Mouse (Mus musculus) heart, adult 2 months (tissue): Measurements from ENCODE around the gene Gm10065. TPM values are rescaled to one million over a fixed set of nuclear protein-coding genes. Genes with fewer than 3 reads are reported as not detected.
"Not testable (repeated sequence)": the region's sequence is repeated elsewhere in the genome, so short reads cannot be mapped to it uniquely, and the experiment has no call there.

Experiments
- DNase-seq, 2 experiments: peaks; one replicate each; pipeline ENCODE4 v3.0.0; 2021
- H3K27ac ChIP-seq: fragments of 200-600 bp; 2 replicates; pipeline ENCODE4 v1.8.1; 2022
- H3K27me3 ChIP-seq: fragments of 200-500 bp; 2 replicates; pipeline ENCODE4 v1.6.1; 2012; ENCODE audit warnings: mild to moderate bottlenecking, low read length, inconsistent platforms, mixed read lengths; ENCODE audit not compliant: control insufficient read depth, insufficient read depth
- H3K36me3 ChIP-seq: fragments of 200-500 bp; 2 replicates; pipeline ENCODE4 v1.6.1; 2012; ENCODE audit warnings: low read length, inconsistent platforms; ENCODE audit not compliant: control insufficient read depth, insufficient read depth
- H3K4me1 ChIP-seq: fragments of 200-500 bp; 2 replicates; pipeline ENCODE4 v1.6.1; 2011; ENCODE audit warnings: low read length; ENCODE audit not compliant: control insufficient read depth, insufficient read depth
- H3K4me3 ChIP-seq: fragments of 200-600 bp; 2 replicates; pipeline ENCODE4 v1.8.1; 2022
- H3K79me2 ChIP-seq: fragments of 200-500 bp; replicated peaks from 2 replicates; pipeline ENCODE4 v1.6.1; 2012; ENCODE audit warnings: mild to moderate bottlenecking, inconsistent platforms, low read length, moderate library complexity, mixed read lengths; ENCODE audit not compliant: control insufficient read depth, insufficient read depth
- H3K9ac ChIP-seq: fragments of 200-500 bp; 2 replicates; pipeline ENCODE4 v1.6.1; 2012; ENCODE audit warnings: low read depth, mild to moderate bottlenecking, control low read depth, inconsistent platforms, low read length, mixed read lengths
- CTCF ChIP-seq: fragments of 200-600 bp; IDR thresholded peaks from 2 replicates; pipeline ENCODE4 v1.8.1; 2022; ENCODE audit warnings: antibody characterized with exemption, mild to moderate bottlenecking, moderate library complexity
- EP300 ChIP-seq: fragments of 200-500 bp; IDR thresholded peaks from 2 replicates; pipeline ENCODE4 v1.6.1; 2011; ENCODE audit warnings: low read depth, low read length, control low read depth; ENCODE audit not compliant: insufficient read depth
- POLR2A ChIP-seq: fragments of 200-500 bp; IDR thresholded peaks from 2 replicates; pipeline ENCODE4 v1.6.1; 2011; ENCODE audit warnings: mild to moderate bottlenecking, low read depth, low read length, control low read depth; ENCODE audit not compliant: insufficient read depth
- WGBS: fragments of 180-500 bp; shearing (Covaris S2); methylation state at CpG from one replicate; pipeline ENCODE4 v1.1.7; 2018; 5-methylcytosine and 5-hydroxymethylcytosine counted together
- intact Hi-C: fragments of 180-260 bp; cut with DNase I; formaldehyde crosslinking; loops from one replicate; pipeline ENCODE4 v1.15.1; 2025
- polyA plus RNA-seq: library from polyadenylated mRNA; depleted of rRNA; stranded (reverse); fragments of >200 nt; gene quantifications from 2 replicates; pipeline ENCODE4 v1.2.3, GENCODE M21; 2012
- total RNA-seq, 2 experiments: library from RNA; stranded (reverse); gene quantifications; 2 replicates each; pipeline ENCODE4 v1.2.3; 2021

Gene Gm10065
- total and polyA plus RNA-seq, 3 experiments: not detected

DNA sequence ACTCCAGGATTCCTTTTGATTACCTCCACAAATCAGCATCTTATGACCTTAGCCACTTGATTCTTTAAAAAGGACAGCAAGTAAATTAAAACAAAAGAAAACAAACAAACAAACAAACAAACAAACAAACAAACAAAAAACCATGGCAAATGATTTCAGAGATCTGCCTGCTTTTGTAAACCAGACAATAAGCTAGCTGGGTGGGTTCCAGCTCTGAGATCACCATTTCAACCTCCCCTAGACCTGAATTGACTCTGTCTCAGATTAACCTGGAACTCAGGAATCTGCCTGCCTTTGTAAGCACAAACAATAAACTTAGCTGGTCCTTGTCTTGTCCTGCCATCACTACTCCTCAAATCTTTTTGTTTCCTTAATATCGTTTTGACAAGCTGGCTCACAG lies 7.6 kb upstream of the Gm10065 start:
- no peak for DNase-seq
- Histone ChIP-seq H3K36me3 (no peaks in the 10 kb centered on the region; the same call in 1 of the 2 replicates), H3K27ac (no peak overlapping the region), H3K9ac (no peak overlapping the region), H3K79me2 (no peaks in the 10 kb centered on the region), H3K4me1 (no peaks in the 10 kb centered on the region), H3K4me3 (no peak overlapping the region), H3K27me3 (no peaks in the 10 kb centered on the region)
- intact Hi-C loops: no loop called here
- WGBS: 87% methylated on average over 1 of the region's 1 CpGs
- TF ChIP-seq CTCF: no peak
- no peak for TF ChIP-seq EP300
- TF ChIP-seq POLR2A: no peak

DNA sequence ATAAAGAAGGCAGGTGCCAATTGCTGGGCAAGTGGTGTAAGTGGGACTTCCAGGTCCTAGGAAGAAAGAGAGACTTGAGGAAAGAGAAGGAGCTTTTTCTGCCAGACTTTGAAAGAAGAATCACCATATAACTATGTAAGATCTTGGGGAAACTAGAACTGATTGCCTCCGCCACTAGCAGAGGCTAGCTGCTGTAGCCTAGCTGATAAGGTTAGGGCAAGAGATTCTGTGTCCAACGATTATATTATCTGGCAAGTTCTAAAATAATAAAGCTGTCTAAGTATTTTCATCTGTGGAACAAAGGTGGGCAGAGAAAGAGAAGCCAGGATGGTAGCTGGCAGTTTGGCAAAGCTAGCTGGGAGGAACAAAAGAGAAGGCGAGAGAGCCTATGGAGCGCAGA lies 6.8 kb downstream of the Gm10065 start:
- TF ChIP-seq POLR2A: no peak
- no peak for TF ChIP-seq CTCF
- TF ChIP-seq EP300: no peak
- Histone ChIP-seq H3K79me2 (no peaks in the 10 kb centered on the region), H3K36me3 (no peaks in the 10 kb centered on the region), H3K9ac (no peak overlapping the region), H3K27ac (no peak overlapping the region), H3K4me1 (no peaks in the 10 kb centered on the region; the same call in 1 of the 2 replicates), H3K4me3 (no peak overlapping the region), H3K27me3 (no peaks in the 10 kb centered on the region)
- no peak for DNase-seq
- intact Hi-C loops: no loop called here
- WGBS: 36% methylated on average over 4 of the region's 4 CpGs

DNA sequence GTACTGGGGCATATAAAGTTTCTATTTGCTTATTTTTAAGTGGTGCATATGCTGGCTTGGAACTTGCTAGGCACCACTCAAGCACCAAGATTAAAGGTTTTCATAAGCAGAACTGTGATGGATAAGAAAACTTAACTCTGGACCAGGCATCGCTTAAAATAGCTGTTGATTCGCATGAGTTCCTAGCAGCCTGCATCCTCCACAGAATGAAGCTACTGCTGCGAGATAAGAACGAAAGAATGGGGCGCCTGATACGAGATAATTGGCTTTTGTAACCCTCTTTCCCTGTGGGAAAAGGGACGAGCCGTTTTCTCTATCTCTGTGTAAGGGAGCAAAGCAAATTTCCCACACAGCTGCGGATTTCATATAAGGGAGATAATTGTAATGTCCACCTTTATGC lies 10.1 kb downstream of the Gm10065 start:
- 23% methylated on average over 9 of the region's 9 CpGs for WGBS
- Histone ChIP-seq H3K27me3 (no peaks in the 10 kb centered on the region), H3K79me2 (no peaks in the 10 kb centered on the region), H3K4me1 (no peaks in the 10 kb centered on the region; the same call in 1 of the 2 replicates), H3K9ac (no peak overlapping the region), H3K36me3 (no peaks in the 10 kb centered on the region), H3K27ac (no peak overlapping the region), H3K4me3 (no peak overlapping the region; the same call in 1 of the 2 replicates)
- intact Hi-C loops: loop anchor here (5.0 kb wide), 2 partner anchors 67 to 107 kb away; partner anchors contain the start of genes Zkscan3 and Zscan12
- DNase-seq: no peak
- TF ChIP-seq POLR2A (no peak), EP300 (no peak), CTCF (no peak)

DNA sequence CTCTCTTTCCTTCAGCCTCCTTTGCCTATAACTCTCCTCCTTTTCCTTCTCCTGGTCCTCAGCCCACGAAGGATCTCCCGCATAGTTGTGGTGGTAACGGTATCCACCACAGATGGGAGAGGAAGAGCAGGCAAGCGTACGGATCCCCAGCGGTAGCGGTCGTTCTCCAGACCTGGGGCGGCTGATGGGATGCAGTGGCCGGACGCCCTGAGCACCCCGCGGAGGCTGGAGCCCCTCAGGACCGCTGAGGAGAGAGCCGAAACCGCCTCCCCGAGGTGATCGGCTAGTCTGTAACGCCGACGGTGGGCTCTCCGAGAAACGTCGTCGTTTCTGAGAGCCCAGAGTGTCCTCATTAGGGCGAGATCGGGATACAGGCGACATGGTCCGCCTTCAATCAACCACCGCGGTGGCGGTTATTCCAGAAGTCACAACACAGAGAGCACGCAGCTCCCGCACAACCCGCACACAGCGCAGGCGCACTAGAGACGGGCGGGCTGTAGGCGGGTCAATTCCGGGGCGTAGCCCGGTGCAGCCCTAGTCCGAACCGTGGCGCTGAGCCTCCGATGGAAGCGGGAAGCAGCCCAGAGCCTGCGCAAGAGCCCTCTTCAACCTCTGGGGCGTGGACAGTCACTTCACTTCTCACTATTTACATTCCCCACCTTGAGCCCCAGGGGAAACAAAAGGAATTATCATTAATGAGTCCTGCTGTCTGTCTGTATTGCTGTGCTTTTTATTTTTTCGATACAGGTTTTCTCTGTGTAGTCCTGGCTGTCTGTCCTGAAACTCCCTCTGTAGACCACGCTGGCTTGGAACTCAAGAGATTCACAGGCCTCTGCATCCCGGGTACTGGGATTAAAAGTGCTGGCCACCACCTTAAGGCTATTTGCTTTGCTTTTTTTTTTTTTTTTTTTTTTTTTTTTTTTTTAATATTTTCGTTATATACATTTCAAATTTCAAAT lies 10.9 kb downstream of the Gm10065 start, which contains the start of gene Nkapl:
Gene Nkapl (minus strand): TSS at position 449 of the 959 bp plus-strand sequence.
- Histone ChIP-seq H3K4me3 (peak within 1 kb of the TSS; percentile 64), H3K79me2 (no peaks in the 10 kb centered on the region), H3K4me1 (no peaks in the 10 kb centered on the region; the same call in 1 of the 2 replicates), H3K27ac (peak within 1 kb of the TSS; percentile 70), H3K36me3 (no peaks in the 10 kb centered on the region), H3K27me3 (no peaks in the 10 kb centered on the region), H3K9ac (peak within 1 kb of the TSS; percentile 57)
- intact Hi-C loops: loop anchor here (5.0 kb wide), 2 partner anchors 66 to 106 kb away; partner anchors contain the start of genes Zkscan3 and Zscan12
- under 1% methylated on average over 54 of the region's 54 CpGs for WGBS
- TF ChIP-seq POLR2A (peak; percentile 89), EP300 (no peak), CTCF (peak; percentile 17; the same call in 1 of the 2 replicates)
- DNase-seq: peak; percentile 87 to 90

DNA sequence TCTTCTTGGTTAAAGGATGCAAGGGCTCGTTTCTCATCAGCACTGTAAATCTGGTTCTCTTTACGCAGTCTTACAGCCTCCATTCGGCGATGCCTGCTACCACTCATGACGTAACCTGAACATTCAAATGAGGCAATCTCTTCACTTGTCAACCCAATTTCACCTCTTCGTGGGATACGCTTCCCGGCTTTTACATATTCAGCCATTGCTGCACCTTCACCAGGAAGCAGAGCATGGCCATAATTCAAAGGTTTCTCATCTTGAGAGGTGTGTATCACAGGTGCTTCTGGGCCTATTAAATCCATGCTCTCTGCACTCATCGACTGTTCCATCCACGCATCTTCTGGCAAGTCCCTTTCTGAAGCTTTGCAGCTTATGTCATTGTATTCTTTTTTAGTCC lies 11.9 kb downstream of the Gm10065 start:
- Histone ChIP-seq H3K4me1 (no peaks in the 10 kb centered on the region; the same call in 1 of the 2 replicates), H3K79me2 (no peaks in the 10 kb centered on the region), H3K27ac (no peak overlapping the region), H3K27me3 (no peaks in the 10 kb centered on the region), H3K9ac (no peak overlapping the region), H3K36me3 (no peaks in the 10 kb centered on the region), H3K4me3 (no peak overlapping the region)
- WGBS: 87% methylated on average over 10 of the region's 10 CpGs
- intact Hi-C loops: loop anchor here (5.0 kb wide), 2 partner anchors 65 to 105 kb away; partner anchors contain the start of genes Zkscan3 and Zscan12
- DNase-seq: no peak
- TF ChIP-seq CTCF: no peak
- TF ChIP-seq EP300: no peak
- no peak for TF ChIP-seq POLR2A

DNA sequence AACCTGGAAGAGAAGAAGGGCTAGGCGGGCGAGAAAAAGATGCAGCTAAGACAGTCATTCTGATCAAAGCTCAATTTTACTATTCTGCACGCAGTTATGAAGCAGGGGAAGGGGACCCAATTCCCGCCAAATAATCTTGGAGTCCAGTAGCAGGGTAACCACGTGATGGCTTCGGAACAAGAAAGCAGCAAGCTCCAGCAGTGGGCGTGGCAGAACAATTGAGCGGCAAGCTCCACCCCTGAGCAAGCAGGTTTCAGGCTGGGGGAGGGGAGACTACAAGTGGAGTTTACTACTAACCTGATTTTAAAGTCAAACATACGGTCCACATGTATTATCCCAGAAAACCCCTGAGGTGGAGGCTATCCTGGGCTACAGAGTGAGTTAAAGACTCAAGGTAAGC lies 16.7 kb downstream of the Gm10065 start:
- H3K27ac ChIP-seq, DNase-seq, H3K4me3 ChIP-seq, H3K79me2 ChIP-seq, H3K27me3 ChIP-seq, H3K9ac ChIP-seq, H3K4me1 ChIP-seq, H3K36me3 ChIP-seq, intact Hi-C loops: not testable (repeated sequence)
- 57% methylated on average over 9 of the region's 9 CpGs for WGBS
